Mouse (Mus musculus) right cerebral cortex, postnatal 10 days (tissue): Measurements from ENCODE around the gene Ifitm2.
A peak's percentile ranks its signal among the peaks of the same experiment; 100 is the strongest.
"Not testable (repeated sequence)": the region's sequence is repeated elsewhere in the genome, so short reads cannot be mapped to it uniquely, and the experiment has no call there.

Experiments used
- DNase-seq, 2 experiments: peaks; one replicate each; pipeline ENCODE4 v3.0.0; 2021; ENCODE audit warnings: low spot score in 2 of 2

The Ifitm2 gene

GRCm38 (mm10) chr7:140955758-140956555 lies at the start of gene Ifitm2, which contains the start of gene Gm45717:
Gene Ifitm2 (minus strand): TSS chr7:140955987.
Gene Gm45717 (minus strand): TSS chr7:140955937.
- DNase-seq = no peak

GRCm38 (mm10) chr7:141003248-141004010 lies 47.6 kb upstream of the Ifitm2 start:
- no peak for DNase-seq

DNA sequence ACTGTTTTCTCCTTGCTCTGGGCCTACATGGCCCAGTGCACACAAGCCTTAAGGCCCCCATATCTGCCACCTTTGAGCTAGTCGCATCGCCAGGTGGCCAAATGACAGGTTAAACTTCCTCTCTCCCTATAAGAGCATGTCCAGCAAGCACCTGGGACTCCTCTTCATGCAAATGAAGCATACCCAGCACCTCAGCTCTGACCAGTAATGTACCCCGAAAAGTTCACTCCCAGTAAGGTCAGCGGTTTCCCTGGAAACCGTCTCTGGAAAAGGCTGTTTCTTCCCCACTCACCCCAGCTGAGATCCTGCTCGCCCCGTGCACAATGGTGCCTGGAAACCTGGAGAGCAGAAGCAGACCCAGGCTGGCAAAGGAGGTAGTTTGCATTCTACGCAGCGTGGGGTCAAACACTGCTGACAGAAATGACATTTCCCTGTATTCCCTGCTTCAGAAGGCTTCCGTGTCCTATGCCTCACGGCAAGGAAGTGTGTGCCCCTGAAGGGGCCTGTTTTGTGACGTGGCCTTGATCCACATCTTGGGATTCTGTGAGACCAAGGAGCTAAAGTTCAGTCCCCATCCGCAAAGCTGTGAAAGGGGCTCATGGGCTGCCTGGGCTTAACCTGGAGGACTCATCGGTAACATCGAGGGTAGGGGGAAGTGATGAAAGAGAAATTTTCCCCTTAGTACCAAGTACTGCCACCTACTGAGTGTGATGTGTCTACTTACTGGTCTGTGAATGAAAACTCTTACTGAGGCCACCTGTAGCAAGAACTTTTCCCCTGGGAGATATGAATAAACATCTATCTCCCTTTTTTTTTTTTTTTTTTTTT lies 45.3 kb upstream of the Ifitm2 start:
- no peak for DNase-seq

- no peak for DNase-seq
Observed at GRCm38 (mm10) chr7:140998853-140999700, 43.3 kb upstream of the Ifitm2 start.

- DNase-seq = no peak
Observed at GRCm38 (mm10) chr7:140997817-140998216, 42.0 kb upstream of the Ifitm2 start.

DNA sequence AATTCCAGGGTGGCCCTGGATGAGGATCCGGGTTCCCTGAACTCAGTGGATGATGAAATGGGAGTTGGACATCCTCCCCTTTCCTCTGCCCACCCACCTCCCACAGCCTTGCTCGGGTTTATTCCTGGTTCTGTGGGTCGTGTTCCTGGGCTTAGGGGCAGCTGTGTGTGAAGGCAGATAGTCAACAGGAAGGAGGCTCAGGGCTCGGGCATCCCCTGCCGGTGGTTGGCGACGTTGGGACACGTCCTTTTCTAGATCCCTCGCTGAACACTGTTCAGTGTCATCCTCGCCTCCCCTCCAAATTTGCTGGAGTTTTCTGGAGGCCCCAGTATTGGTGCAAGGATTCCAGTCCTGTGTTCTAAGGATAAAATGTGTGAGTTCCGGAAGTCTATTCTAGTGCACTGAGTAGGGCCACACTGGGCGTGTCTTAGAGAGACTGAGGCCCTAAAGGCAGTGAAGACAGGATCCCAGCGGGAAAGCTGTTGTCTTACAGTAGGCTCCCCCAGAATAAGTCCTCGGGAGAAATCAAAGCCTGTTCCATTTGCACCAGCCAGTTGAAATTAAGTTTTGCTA lies 35.4 kb upstream of the Ifitm2 start:
- DNase-seq = no peak

- DNase-seq = no peak
Observed at GRCm38 (mm10) chr7:140990622-140991021, 34.8 kb upstream of the Ifitm2 start.

DNA sequence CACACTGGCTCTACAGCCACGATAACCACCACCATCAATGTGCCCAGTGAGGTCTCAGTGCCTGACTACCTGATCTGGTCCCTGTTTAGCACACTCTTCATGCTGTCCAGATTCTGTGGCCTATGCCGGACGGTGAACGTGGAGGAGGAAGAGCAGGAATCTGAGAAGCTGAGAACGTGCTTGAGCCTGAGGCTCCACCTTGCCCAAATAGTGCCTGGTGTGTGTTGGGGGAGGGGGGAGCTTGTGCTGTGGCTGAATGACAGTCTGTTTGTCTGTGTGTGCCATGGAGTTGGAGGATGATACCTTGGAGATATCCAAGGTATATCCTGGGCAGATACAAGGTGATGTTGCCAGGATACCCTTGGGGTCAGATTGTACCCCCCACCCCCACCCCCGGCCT lies 34.4 kb upstream of the Ifitm2 start:
- no peak for DNase-seq

- no peak for DNase-seq
Observed at GRCm38 (mm10) chr7:140989022-140989421, 33.2 kb upstream of the Ifitm2 start.

GRCm38 (mm10) chr7:140987182-140988138 lies 31.7 kb upstream of the Ifitm2 start:
- DNase-seq = peak; percentile 34 to 40

GRCm38 (mm10) chr7:140982971-140983370 lies 27.2 kb upstream of the Ifitm2 start:
- no peak for DNase-seq

DNA sequence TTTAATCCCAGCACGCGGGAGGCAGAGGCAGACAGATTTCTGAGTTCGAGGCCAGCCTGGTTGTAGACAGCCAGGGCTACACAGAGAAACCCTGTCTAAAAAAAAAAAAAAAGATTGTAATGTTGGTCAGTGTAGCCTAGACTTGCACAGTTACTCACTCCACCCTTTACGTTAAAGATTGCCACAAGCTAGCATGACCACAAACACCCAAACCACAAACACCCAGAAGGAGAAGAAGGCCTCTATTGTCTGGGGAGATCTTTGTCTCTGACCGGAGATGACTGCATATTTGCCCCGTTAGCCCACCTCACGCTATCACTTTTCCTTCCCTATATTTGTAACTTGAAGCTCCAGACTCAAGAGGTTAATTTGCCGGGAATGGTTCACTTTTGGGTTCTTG lies 25.9 kb upstream of the Ifitm2 start:
- no peak for DNase-seq

DNA sequence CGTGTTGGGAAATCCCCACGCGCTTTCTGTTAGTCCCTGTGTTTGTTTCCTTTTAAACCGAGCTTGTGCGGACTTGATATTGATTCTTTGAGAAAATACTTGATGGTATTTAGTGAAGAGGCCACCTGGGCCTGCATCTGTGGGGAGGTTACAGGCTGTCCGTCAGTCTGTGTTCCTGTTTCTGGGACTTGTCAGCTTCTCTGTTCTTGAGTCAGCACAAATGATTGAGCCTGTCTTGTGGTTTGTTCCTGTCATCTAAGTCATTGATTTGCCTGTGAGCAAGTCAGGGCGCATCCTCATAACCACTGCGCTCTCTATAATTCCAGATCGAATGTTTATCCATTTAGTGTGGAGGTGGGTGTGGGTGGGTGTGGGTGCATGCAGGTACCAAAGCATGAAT lies 20.9 kb upstream of the Ifitm2 start:
- not testable (repeated sequence) for DNase-seq

DNA sequence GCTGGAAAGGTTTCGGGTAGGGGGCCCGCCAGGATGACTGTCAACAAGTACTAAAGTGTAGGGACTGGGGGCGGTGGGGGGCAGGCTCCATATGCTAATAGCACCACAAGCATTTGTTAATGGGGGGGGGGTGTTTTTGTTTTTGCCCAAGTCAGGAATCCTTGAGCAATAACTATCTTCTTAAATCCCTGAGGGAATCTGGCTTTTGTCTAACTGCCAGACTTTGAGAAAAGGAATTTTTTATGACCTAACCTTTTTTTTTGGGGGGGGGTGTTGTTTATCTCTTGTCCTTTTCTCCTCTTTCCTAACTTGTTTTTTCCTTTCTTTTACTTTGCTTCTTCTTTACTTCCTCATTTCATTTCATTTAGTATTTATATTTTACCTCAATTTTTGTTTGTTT lies 19.7 kb upstream of the Ifitm2 start:
- DNase-seq = no peak

DNA sequence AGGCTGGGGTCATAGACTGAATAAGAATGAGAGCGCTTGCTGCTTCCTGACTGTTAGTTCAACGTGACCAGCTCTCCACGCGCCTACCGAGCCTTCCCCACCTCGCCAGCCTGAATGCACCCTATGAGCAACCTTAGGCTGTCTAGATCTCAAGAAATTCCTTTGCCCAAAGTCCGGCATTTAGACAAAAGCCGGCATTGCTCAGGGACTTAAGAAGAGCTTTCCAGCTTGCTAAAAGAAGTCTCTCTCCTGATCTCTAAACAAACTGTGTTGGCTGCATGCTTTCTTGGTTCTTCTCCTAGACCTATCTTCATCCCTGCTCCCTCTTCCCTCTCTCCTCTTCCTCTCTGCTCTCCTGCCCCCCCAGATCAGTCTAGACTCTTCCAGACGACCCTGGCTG lies 19.2 kb upstream of the Ifitm2 start:
- DNase-seq = no peak

- DNase-seq = no peak
Observed at GRCm38 (mm10) chr7:140973396-140974165, 17.8 kb upstream of the Ifitm2 start.

DNA sequence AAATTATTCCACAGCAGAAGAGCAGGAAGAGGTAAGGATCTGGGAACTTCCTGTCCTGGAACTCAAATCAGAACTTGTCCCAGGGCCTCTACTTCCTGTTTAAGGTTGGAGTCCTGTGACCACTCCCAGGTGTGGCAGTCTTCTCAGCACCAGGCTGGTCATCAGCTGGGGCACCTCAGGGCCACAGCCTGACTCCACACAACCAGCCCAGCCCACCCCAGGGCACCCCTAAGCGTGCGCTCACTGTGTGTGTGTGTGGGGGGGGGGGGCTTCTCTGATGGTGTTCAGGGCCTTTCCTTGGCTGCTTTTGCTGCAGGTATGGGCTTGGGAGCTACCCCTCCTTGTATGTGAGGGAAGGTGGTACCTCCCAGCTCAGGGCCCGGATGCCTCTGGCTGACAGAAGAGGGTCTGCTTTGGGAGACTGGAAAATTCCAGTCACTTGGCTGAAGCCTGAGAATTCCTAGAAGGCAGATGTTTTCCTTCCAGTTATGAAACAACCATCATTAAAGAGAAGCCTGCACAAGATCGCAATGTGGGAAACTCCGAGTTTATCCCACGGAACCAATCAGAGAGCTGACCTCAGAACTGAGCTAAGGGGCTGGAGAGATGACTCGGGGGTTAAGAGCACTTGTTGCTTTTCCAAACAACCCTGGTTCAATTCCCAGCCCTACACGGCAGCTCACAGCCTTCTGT lies 15.8 kb upstream of the Ifitm2 start:
- no peak for DNase-seq

DNA sequence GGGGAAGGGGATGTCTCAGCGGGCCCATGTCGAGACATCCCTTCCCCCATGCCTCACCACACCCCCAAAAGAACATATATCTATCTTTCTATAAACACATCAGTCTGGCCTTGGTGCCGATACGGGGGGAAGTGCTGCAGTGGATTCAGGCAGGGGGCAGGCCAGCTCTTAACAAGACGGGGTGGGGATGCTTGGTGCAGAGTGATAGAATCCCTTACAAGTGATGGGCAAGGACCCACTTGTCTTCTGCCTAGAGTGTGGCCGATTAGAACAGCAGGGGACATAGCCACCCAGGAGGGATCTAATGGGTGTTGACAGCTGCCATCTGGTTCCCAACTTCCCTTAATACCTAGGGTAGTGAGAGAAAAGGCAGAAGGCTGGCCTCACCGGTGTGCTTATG lies 15.1 kb upstream of the Ifitm2 start:
- no peak for DNase-seq
